Mouse (Mus musculus): ENCODE measurements around the gene Krtap4-7. TPM values are rescaled to one million over a fixed set of nuclear protein-coding genes. Genes with fewer than 3 reads are reported as not detected.
"Not testable (repeated sequence)": the region's sequence is repeated elsewhere in the genome, so short reads cannot be mapped to it uniquely, and the experiment has no call there.

The Krtap4-7 gene
- polyA plus RNA-seq, 1 experiment from 2014 or later: not detected

- DNase-seq (ENCODE audit: low spot score, missing footprints) (no peak), ATAC-seq (ENCODE audit: low FRiP score) (no peak)
- Histone ChIP-seq H3K4me3 (ENCODE audit: low read depth, low read length) (no peak within 1 kb of the TSS), H3K9me3 (ENCODE audit: control insufficient read depth, low read length) (no peaks in the 10 kb centered on the region), H3K4me2 (no peak within 1 kb of the TSS), H3K9ac (ENCODE audit: low read length) (no peak within 1 kb of the TSS), H3K27ac (ENCODE audit: low read depth, low read length) (no peak within 1 kb of the TSS), H3K4me1 (ENCODE audit: control insufficient read depth, insufficient read depth, low read length) (no peaks in the 10 kb centered on the region), H3K36me3 (ENCODE audit: control insufficient read depth, insufficient read depth, low read length) (no peaks in the 10 kb centered on the region), H3K27me3 (ENCODE audit: control insufficient read depth, insufficient read depth, low read length) (no peaks in the 10 kb centered on the region)
- 88% methylated on average over 2 of the region's 2 CpGs for whole genome bisulfite sequencing
These were observed 23.6 kb downstream of the Krtap4-7 start, which contains the start of gene Gm11562 for GRCm38 (mm10) chr11:99620335-99620734. Gene Gm11562 (minus strand): TSS chr11:99620435.

GRCm38 (mm10) chr11:99614796-99615363 lies 29.0 kb downstream of the Krtap4-7 start, which contains the start of gene Krtap2-4:
Gene Krtap2-4 (minus strand): TSS chr11:99614846.
- H3K27ac ChIP-seq (ENCODE audit: low read depth, low read length): no peak within 1 kb of the TSS
- no peak within 1 kb of the TSS for H3K4me3 ChIP-seq (ENCODE audit: low read depth, low read length)
- no peaks in the 10 kb centered on the region for H3K4me1 ChIP-seq (ENCODE audit: control insufficient read depth, insufficient read depth, low read length)
- H3K4me2 ChIP-seq: no peak within 1 kb of the TSS
- DNase-seq (ENCODE audit: low spot score, missing footprints): no peak
- no peaks in the 10 kb centered on the region for H3K27me3 ChIP-seq (ENCODE audit: control insufficient read depth, insufficient read depth, low read length)
- no peak for ATAC-seq (ENCODE audit: low FRiP score)
- H3K36me3 ChIP-seq (ENCODE audit: control insufficient read depth, insufficient read depth, low read length): no peaks in the 10 kb centered on the region
- WGBS: 74% methylated on average over 3 of the region's 3 CpGs
- H3K9ac ChIP-seq (ENCODE audit: low read length): no peak within 1 kb of the TSS
- no peaks in the 10 kb centered on the region for H3K9me3 ChIP-seq (ENCODE audit: control insufficient read depth, low read length)

GRCm38 (mm10) chr11:99610089-99610488 lies 33.8 kb downstream of the Krtap4-7 start, which contains the start of gene Gm11937:
Gene Gm11937 (minus strand): TSS chr11:99610189.
- WGBS: 82% methylated on average over 1 of the region's 2 CpGs

GRCm38 (mm10) chr11:99609126-99609525 lies 34.8 kb downstream of the Krtap4-7 start:
- Histone ChIP-seq H3K4me3 (ENCODE audit: low read depth, low read length) (no peak overlapping the region), H3K4me2 (no peak overlapping the region), H3K4me1 (ENCODE audit: control insufficient read depth, insufficient read depth, low read length) (no peaks in the 10 kb centered on the region), H3K9me3 (ENCODE audit: control insufficient read depth, low read length) (no peaks in the 10 kb centered on the region), H3K36me3 (ENCODE audit: control insufficient read depth, insufficient read depth, low read length) (no peaks in the 10 kb centered on the region), H3K9ac (ENCODE audit: low read length) (no peak overlapping the region), H3K27ac (ENCODE audit: low read depth, low read length) (no peak overlapping the region), H3K27me3 (ENCODE audit: control insufficient read depth, insufficient read depth, low read length) (no peaks in the 10 kb centered on the region)
- WGBS: 75% methylated on average over 1 of the region's 1 CpGs
- DNase-seq (ENCODE audit: low spot score, missing footprints) (no peak), ATAC-seq (ENCODE audit: low FRiP score) (no peak)

More at GRCm38 (mm10) chr11:99610089-99610488, 33.8 kb downstream of the Krtap4-7 start, which contains the start of gene Gm11937:
- ATAC-seq (ENCODE audit: low FRiP score); H3K4me3 ChIP-seq (ENCODE audit: low read depth, low read length); DNase-seq (ENCODE audit: low spot score, missing footprints); H3K9ac ChIP-seq (ENCODE audit: low read length); H3K4me1 ChIP-seq (ENCODE audit: control insufficient read depth, insufficient read depth, low read length); H3K27ac ChIP-seq (ENCODE audit: low read depth, low read length); H3K9me3 ChIP-seq (ENCODE audit: control insufficient read depth, low read length); H3K27me3 ChIP-seq (ENCODE audit: control insufficient read depth, insufficient read depth, low read length); H3K36me3 ChIP-seq (ENCODE audit: control insufficient read depth, insufficient read depth, low read length); H3K4me2 ChIP-seq: not testable (repeated sequence)

GRCm38 (mm10) chr11:99603208-99603607 lies 40.7 kb downstream of the Krtap4-7 start, which contains the start of gene Gm11938:
Gene Gm11938 (minus strand): TSS chr11:99603308.
- H3K9me3 ChIP-seq (ENCODE audit: control insufficient read depth, low read length); H3K27me3 ChIP-seq (ENCODE audit: control insufficient read depth, insufficient read depth, low read length); DNase-seq (ENCODE audit: low spot score, missing footprints); H3K4me1 ChIP-seq (ENCODE audit: control insufficient read depth, insufficient read depth, low read length); H3K4me2 ChIP-seq; H3K36me3 ChIP-seq (ENCODE audit: control insufficient read depth, insufficient read depth, low read length); H3K4me3 ChIP-seq (ENCODE audit: low read depth, low read length); H3K27ac ChIP-seq (ENCODE audit: low read depth, low read length); ATAC-seq (ENCODE audit: low FRiP score); H3K9ac ChIP-seq (ENCODE audit: low read length): not testable (repeated sequence)
- WGBS: 73% methylated on average over 1 of the region's 1 CpGs

GRCm38 (mm10) chr11:99597742-99598141 lies 46.1 kb downstream of the Krtap4-7 start, which contains the start of gene Krtap9-3:
Gene Krtap9-3 (minus strand): TSS chr11:99598105.
- not testable (repeated sequence) for H3K9ac ChIP-seq (ENCODE audit: low read length); H3K4me2 ChIP-seq; H3K36me3 ChIP-seq (ENCODE audit: control insufficient read depth, insufficient read depth, low read length); H3K27ac ChIP-seq (ENCODE audit: low read depth, low read length); DNase-seq (ENCODE audit: low spot score, missing footprints); H3K4me1 ChIP-seq (ENCODE audit: control insufficient read depth, insufficient read depth, low read length); H3K9me3 ChIP-seq (ENCODE audit: control insufficient read depth, low read length); H3K4me3 ChIP-seq (ENCODE audit: low read depth, low read length); ATAC-seq (ENCODE audit: low FRiP score); H3K27me3 ChIP-seq (ENCODE audit: control insufficient read depth, insufficient read depth, low read length)
- 87% methylated on average over 6 of the region's 6 CpGs for WGBS

Other genes with a start within 250 kb of the Krtap4-7 start
- gene Krt12, start 221.8 kb downstream of the Krtap4-7 start, polyA plus RNA-seq (2014; fragmentation: Nextera tagmentation; extraction: Ambion mirVana): not detected in 2 replicates
- gene Krt20, start 205.9 kb downstream of the Krtap4-7 start, polyA plus RNA-seq (2014; fragmentation: Nextera tagmentation; extraction: Ambion mirVana): 0.11 and 0.42 TPM in 2 replicates
- 0.14 TPM in 1 of 2 replicates, not detected in the other for gene Krt23, start 151.0 kb downstream of the Krtap4-7 start, polyA plus RNA-seq (2014; fragmentation: Nextera tagmentation; extraction: Ambion mirVana)
- not detected in 2 replicates for gene Krt39, start 122.8 kb downstream of the Krtap4-7 start, polyA plus RNA-seq (2014; fragmentation: Nextera tagmentation; extraction: Ambion mirVana)
- gene Krt40, start 100.9 kb downstream of the Krtap4-7 start, polyA plus RNA-seq (2014; fragmentation: Nextera tagmentation; extraction: Ambion mirVana): not detected in 2 replicates
- not detected in 2 replicates for gene Krtap3-3, start 93.2 kb downstream of the Krtap4-7 start, polyA plus RNA-seq (2014; fragmentation: Nextera tagmentation; extraction: Ambion mirVana)
- gene Krtap3-2, start 87.2 kb downstream of the Krtap4-7 start, polyA plus RNA-seq (2014; fragmentation: Nextera tagmentation; extraction: Ambion mirVana): not detected in 2 replicates
- gene Gm11939, start 84.6 kb downstream of the Krtap4-7 start, polyA plus RNA-seq (2014; fragmentation: Nextera tagmentation; extraction: Ambion mirVana): not detected in 2 replicates
- gene Krtap3-1, start 77.5 kb downstream of the Krtap4-7 start, polyA plus RNA-seq (2014; fragmentation: Nextera tagmentation; extraction: Ambion mirVana): not detected in 2 replicates
- gene Krtap1-5, start 63.1 kb downstream of the Krtap4-7 start, polyA plus RNA-seq (2014; fragmentation: Nextera tagmentation; extraction: Ambion mirVana): not detected in 2 replicates
- gene Krtap1-4, start 60.4 kb downstream of the Krtap4-7 start, polyA plus RNA-seq (2014; fragmentation: Nextera tagmentation; extraction: Ambion mirVana): not detected in 2 replicates
- gene Krtap1-3, start 52.8 kb downstream of the Krtap4-7 start, polyA plus RNA-seq (2014; fragmentation: Nextera tagmentation; extraction: Ambion mirVana): not detected in 2 replicates
- not detected in 2 replicates for gene Krtap9-3, start 46.0 kb downstream of the Krtap4-7 start, polyA plus RNA-seq (2014; fragmentation: Nextera tagmentation; extraction: Ambion mirVana)
- gene Gm11938, start 40.8 kb downstream of the Krtap4-7 start, polyA plus RNA-seq (2014; fragmentation: Nextera tagmentation; extraction: Ambion mirVana): not detected in 2 replicates
- not detected in 2 replicates for gene Gm11937, start 33.9 kb downstream of the Krtap4-7 start, polyA plus RNA-seq (2014; fragmentation: Nextera tagmentation; extraction: Ambion mirVana)
- gene Krtap2-4, start 29.2 kb downstream of the Krtap4-7 start, polyA plus RNA-seq (2014; fragmentation: Nextera tagmentation; extraction: Ambion mirVana): not detected in 2 replicates
- gene Gm11562, start 23.7 kb downstream of the Krtap4-7 start, polyA plus RNA-seq (2014; fragmentation: Nextera tagmentation; extraction: Ambion mirVana): not detected in 2 replicates
- not detected in 2 replicates for gene Krtap4-1, start 15.9 kb downstream of the Krtap4-7 start, polyA plus RNA-seq (2014; fragmentation: Nextera tagmentation; extraction: Ambion mirVana)
- gene Krtap4-2, start 9.0 kb downstream of the Krtap4-7 start, polyA plus RNA-seq (2014; fragmentation: Nextera tagmentation; extraction: Ambion mirVana): not detected in 2 replicates
- gene Gm11555, start 6.1 kb upstream of the Krtap4-7 start, polyA plus RNA-seq (2014; fragmentation: Nextera tagmentation; extraction: Ambion mirVana): not detected in 2 replicates
- not detected in 2 replicates for gene Gm11563, start 14.9 kb upstream of the Krtap4-7 start, polyA plus RNA-seq (2014; fragmentation: Nextera tagmentation; extraction: Ambion mirVana)
- not detected in 2 replicates for gene Krtap4-6, start 21.9 kb upstream of the Krtap4-7 start, polyA plus RNA-seq (2014; fragmentation: Nextera tagmentation; extraction: Ambion mirVana)
- not detected in 2 replicates for gene Gm14190, start 46.7 kb upstream of the Krtap4-7 start, polyA plus RNA-seq (2014; fragmentation: Nextera tagmentation; extraction: Ambion mirVana)
- not detected in 2 replicates for gene Gm14180, start 90.2 kb upstream of the Krtap4-7 start, polyA plus RNA-seq (2014; fragmentation: Nextera tagmentation; extraction: Ambion mirVana)
- not detected in 2 replicates for gene Gm11595, start 128.8 kb upstream of the Krtap4-7 start, polyA plus RNA-seq (2014; fragmentation: Nextera tagmentation; extraction: Ambion mirVana)
- gene Krtap4-8, start 136.6 kb upstream of the Krtap4-7 start, polyA plus RNA-seq (2014; fragmentation: Nextera tagmentation; extraction: Ambion mirVana): not detected in 2 replicates
- not detected in 2 replicates for gene Krtap4-9, start 141.1 kb upstream of the Krtap4-7 start, polyA plus RNA-seq (2014; fragmentation: Nextera tagmentation; extraction: Ambion mirVana)
- gene Gm11596, start 149.4 kb upstream of the Krtap4-7 start, polyA plus RNA-seq (2014; fragmentation: Nextera tagmentation; extraction: Ambion mirVana): not detected in 2 replicates
- gene Gm11569, start 154.8 kb upstream of the Krtap4-7 start, polyA plus RNA-seq (2014; fragmentation: Nextera tagmentation; extraction: Ambion mirVana): not detected in 2 replicates
- not detected in 2 replicates for gene Gm11554, start 160.4 kb upstream of the Krtap4-7 start, polyA plus RNA-seq (2014; fragmentation: Nextera tagmentation; extraction: Ambion mirVana)
- not detected in 2 replicates for gene Krtap4-13, start 165.8 kb upstream of the Krtap4-7 start, polyA plus RNA-seq (2014; fragmentation: Nextera tagmentation; extraction: Ambion mirVana)
- not detected in 2 replicates for gene Gm11564, start 171.6 kb upstream of the Krtap4-7 start, polyA plus RNA-seq (2014; fragmentation: Nextera tagmentation; extraction: Ambion mirVana)
- not detected in 2 replicates for gene 2300003K06Rik, start 194.0 kb upstream of the Krtap4-7 start, polyA plus RNA-seq (2014; fragmentation: Nextera tagmentation; extraction: Ambion mirVana)
- not detected in 2 replicates for gene Krtap4-16, start 207.5 kb upstream of the Krtap4-7 start, polyA plus RNA-seq (2014; fragmentation: Nextera tagmentation; extraction: Ambion mirVana)
- not detected in 2 replicates for gene Gm11568, start 213.8 kb upstream of the Krtap4-7 start, polyA plus RNA-seq (2014; fragmentation: Nextera tagmentation; extraction: Ambion mirVana)
- gene Gm11559, start 220.4 kb upstream of the Krtap4-7 start, polyA plus RNA-seq (2014; fragmentation: Nextera tagmentation; extraction: Ambion mirVana): not detected in 2 replicates
- not detected in 2 replicates for gene Krtap9-1, start 229.3 kb upstream of the Krtap4-7 start, polyA plus RNA-seq (2014; fragmentation: Nextera tagmentation; extraction: Ambion mirVana)
- not detected in 2 replicates for gene Gm11567, start 235.1 kb upstream of the Krtap4-7 start, polyA plus RNA-seq (2014; fragmentation: Nextera tagmentation; extraction: Ambion mirVana)